Mouse (Mus musculus) liver, postnatal 0 days (tissue): ENCODE results near the gene Tars2.

Experiments used
- CTCF ChIP-seq: sonication (generic); IDR thresholded peaks from 2 replicates; pipeline ENCODE4 v1.5.1; 2016; ENCODE audit warnings: antibody characterized with exemption, low read depth
- EP300 ChIP-seq: IDR thresholded peaks from 2 replicates; pipeline ENCODE4 v1.6.1; 2016; ENCODE audit warnings: antibody characterized with exemption, low read depth, mild to moderate bottlenecking

DNA sequence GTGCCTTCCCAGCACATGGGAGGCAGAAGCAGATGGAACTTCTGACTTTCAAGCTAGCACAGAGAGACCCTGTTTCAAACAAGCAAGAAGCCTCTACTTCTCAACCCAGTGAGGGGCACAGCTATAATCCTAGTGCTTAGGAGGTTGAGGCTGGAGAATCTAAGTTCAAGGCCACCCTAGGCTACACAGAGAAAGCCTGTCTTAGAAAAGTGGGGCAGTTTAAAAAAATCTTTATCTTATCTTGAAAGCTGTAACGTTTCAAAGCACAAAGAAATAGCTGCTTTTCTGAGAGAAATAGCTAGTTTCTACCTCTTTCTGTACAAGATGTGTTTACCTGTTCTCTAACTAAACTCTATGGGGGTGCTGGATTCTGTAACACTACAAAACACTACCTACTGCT lies 46.7 kb upstream of the Tars2 start:
- TF ChIP-seq CTCF (no peak), EP300 (no peak)
